Mouse (Mus musculus) neural tube, embryonic 12.5 days (tissue): ENCODE measurements at regions not wholly inside any gene's neighbourhood (a gene's known extent, or its start where the extent isn't known, plus 50 kb on each side); places are given as distances from the start of the nearest gene placed in this dataset.
A peak's percentile ranks its signal among the peaks of the same experiment; 100 is the strongest.

Experiments used
- ATAC-seq: fragments of 200-750 bp; cut with Nextera tagmentation; 2 replicates; pipeline ENCODE4 v1.8.0; 2017; ENCODE audit warnings: low read depth, mild to moderate bottlenecking, moderate TSS enrichment, moderate library complexity; ENCODE audit not compliant: low FRiP score
- H3K27ac ChIP-seq: fragments of 300-500 bp; sonication (generic); 2 replicates; pipeline ENCODE4 v1.5.1; 2016
- H3K27me3 ChIP-seq: fragments of 300-500 bp; sonication (generic); replicated peaks from 2 replicates; pipeline ENCODE4 v1.6.1; 2016; ENCODE audit warnings: mild to moderate bottlenecking
- H3K36me3 ChIP-seq: fragments of 300-500 bp; sonication (generic); 2 replicates; pipeline ENCODE4 v1.6.1; 2016; ENCODE audit warnings: mild to moderate bottlenecking
- H3K4me1 ChIP-seq: fragments of 300-500 bp; sonication (generic); 2 replicates; pipeline ENCODE4 v1.6.1; 2016
- H3K4me2 ChIP-seq: fragments of 300-500 bp; sonication (generic); replicated peaks from 2 replicates; pipeline ENCODE4 v1.6.1; 2016; ENCODE audit warnings: mild to moderate bottlenecking
- H3K4me3 ChIP-seq: fragments of 300-500 bp; sonication (generic); 2 replicates; pipeline ENCODE4 v1.5.1; 2016
- H3K9ac ChIP-seq: fragments of 300-500 bp; sonication (generic); 2 replicates; pipeline ENCODE4 v1.6.1; 2016; ENCODE audit warnings: mild to moderate bottlenecking
- H3K9me3 ChIP-seq: fragments of 300-500 bp; sonication (generic); 2 replicates; pipeline ENCODE4 v1.6.1; 2016; ENCODE audit warnings: mild to moderate bottlenecking
- WGBS: fragments of 180-500 bp; shearing (Covaris S2); methylation state at CpG from one replicate; pipeline ENCODE4 v1.1.7; 2016; 5-methylcytosine and 5-hydroxymethylcytosine counted together

DNA sequence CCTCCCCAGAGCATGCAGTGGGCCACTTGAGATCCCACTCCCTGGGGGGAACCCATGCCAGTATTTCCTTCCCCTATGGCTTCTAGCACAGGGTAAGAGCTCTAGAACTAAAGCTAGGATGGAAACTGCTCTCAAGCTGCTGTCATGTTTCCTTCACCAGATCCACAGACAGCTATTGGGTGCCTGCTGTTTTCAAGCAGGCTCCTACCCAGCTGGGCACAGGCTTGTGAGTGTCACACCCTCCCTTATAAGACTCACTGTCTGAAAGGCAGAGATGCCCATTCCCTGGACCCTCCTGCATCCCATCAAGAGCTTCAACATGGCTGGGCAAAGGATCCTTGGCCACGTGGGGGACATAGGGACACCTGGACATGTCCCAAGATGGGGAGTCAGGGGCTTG is 211.6 kb downstream of the Cryba4 start:
- Histone ChIP-seq H3K27ac (no peak overlapping the region), H3K27me3 (peaks cover 5% of the 10 kb centered on the region; the same call in 1 of the 2 replicates), H3K9ac (no peak overlapping the region), H3K4me3 (no peak overlapping the region), H3K4me2 (0 out of 2 replicates have a peak overlapping the region, but pooled peaks have one; percentile 9), H3K9me3 (no peaks in the 10 kb centered on the region), H3K4me1 (peaks cover 39% of the 10 kb centered on the region), H3K36me3 (no peaks in the 10 kb centered on the region)
- WGBS, result 53% methylated on average over 1 of the region's 1 CpGs
- ATAC-seq, result no peak

DNA sequence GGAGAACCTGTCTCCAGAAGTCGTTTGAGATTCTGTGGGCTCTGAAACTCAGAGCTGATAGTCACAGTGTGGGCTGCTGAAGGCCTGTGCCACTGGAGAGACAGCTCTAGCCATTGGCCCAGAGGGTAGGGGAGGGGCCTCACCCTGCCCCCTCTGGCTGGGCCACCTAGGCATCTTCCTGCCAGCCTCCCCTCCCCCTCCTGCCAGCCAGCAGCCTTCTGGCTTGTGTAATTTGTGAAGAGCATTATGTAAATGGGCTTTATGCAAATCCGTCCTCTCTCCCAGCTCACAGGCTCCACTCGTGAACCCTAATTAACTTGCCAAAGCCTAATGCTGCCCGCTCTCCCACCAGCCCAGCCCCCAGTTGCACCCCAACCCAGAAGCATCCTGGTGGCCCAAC is 211.0 kb downstream of the Cryba4 start:
- peak; percentile 84 for ATAC-seq
- H3K27me3 ChIP-seq, result peaks cover 5% of the 10 kb centered on the region; the same call in 1 of the 2 replicates
- peaks cover 39% of the 10 kb centered on the region for H3K4me1 ChIP-seq
- peak overlapping the region; percentile 47; the same call in 1 of the 2 replicates for H3K27ac ChIP-seq
- 28% methylated on average over 4 of the region's 4 CpGs for WGBS
- no peak overlapping the region for H3K9ac ChIP-seq
- no peaks in the 10 kb centered on the region for H3K36me3 ChIP-seq
- H3K9me3 ChIP-seq, result no peaks in the 10 kb centered on the region
- H3K4me2 ChIP-seq, result 0 out of 2 replicates have a peak overlapping the region, but pooled peaks have one; percentile 9
- no peak overlapping the region for H3K4me3 ChIP-seq

DNA sequence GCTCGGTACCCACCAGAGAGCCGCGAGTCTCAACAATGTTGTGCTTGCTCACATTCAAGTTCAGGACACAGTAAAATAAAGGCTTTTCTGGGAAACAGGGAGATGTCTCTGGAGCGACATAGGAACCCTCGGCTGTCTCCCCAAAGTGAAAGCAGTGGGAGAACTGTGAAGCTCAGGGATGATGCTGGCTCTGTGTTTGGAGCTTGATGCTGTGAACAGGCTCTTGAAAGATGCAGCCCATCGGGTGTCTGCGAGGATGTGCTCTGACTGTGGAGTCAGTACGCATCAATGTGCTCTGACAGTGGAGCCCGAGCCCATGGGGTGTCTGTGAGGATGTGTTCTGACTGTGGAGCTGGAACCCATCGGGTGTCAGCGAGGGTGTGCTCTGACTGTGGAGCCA is 210.1 kb downstream of the Cryba4 start:
- Histone ChIP-seq H3K27ac (no peak overlapping the region), H3K4me1 (peaks cover 38% of the 10 kb centered on the region), H3K9ac (no peak overlapping the region), H3K4me3 (no peak overlapping the region), H3K9me3 (no peaks in the 10 kb centered on the region), H3K36me3 (no peaks in the 10 kb centered on the region), H3K4me2 (no peak overlapping the region), H3K27me3 (0 out of 2 replicates have a peak, but pooled peaks cover 5% of the 10 kb centered on the region)
- no peak for ATAC-seq
- 89% methylated on average over 11 of the region's 11 CpGs for WGBS

DNA sequence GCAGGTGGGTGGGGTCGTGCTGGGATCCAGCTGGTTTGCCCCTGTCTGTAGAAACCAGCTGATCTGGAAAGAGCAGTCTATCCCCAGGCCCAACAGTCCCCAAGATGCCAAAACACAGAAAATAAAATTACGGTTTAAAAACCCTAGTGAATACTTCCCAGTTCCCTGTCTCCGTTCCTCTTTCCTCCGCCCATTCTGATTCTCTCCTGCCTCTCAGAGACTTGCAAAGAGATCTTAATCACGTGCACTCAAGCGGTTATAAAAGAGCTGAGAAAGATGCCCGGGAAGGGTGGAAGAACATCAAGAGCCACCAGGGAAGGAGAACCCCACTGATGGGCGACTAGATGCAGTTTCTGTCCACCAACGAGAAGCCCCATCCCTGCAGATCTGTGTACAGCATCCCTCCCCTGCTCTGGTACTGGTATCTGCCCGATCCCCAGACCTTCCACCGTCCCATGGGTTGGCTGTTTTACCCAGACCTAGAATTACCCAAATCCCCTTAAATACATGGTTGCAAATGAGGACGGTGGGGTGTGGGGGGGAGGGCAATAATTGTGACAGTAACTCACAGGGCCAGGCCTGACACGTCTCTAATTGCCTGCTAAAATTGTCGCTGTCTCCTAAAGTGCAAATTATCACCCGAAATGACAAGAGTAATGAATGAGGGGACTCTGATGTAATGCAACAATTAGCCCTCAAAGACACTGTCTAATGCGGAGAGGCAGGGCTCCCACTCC is 202.1 kb downstream of the Cryba4 start:
- Histone ChIP-seq H3K36me3 (no peaks in the 10 kb centered on the region), H3K4me1 (peaks cover 8% of the 10 kb centered on the region; the same call in 1 of the 2 replicates), H3K9me3 (no peaks in the 10 kb centered on the region), H3K27me3 (0 out of 2 replicates have a peak, but pooled peaks cover 5% of the 10 kb centered on the region), H3K9ac (no peak overlapping the region), H3K27ac (no peak overlapping the region), H3K4me2 (no peak overlapping the region), H3K4me3 (no peak overlapping the region)
- peak; percentile 29; the same call in 1 of the 2 replicates for ATAC-seq
- WGBS, result 36% methylated on average over 16 of the region's 16 CpGs

DNA sequence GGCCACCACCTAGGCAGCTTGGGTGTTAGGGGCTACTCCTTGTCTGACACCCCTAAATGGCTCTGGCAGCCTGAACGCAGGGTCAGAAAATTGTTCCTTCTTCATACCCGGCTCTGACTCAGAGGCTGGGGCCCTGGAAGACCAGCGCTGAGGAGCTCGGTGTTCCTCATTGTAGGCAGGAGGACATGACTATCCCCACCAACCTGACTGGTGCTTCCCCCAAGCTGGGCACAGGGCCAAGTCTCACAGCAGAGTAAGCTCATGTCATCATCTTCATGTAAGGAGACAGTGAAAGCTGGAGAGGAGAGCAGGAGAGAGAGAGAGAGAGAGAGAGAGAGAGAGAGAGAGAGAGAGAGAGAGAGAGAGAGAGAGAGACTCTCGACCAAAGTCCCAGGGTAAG is 201.4 kb downstream of the Cryba4 start:
- H3K4me3 ChIP-seq, result no peak overlapping the region
- no peak overlapping the region for H3K27ac ChIP-seq
- no peak overlapping the region for H3K9ac ChIP-seq
- WGBS, result 76% methylated on average over 5 of the region's 5 CpGs
- peaks cover 8% of the 10 kb centered on the region; the same call in 1 of the 2 replicates for H3K4me1 ChIP-seq
- H3K36me3 ChIP-seq, result no peaks in the 10 kb centered on the region
- no peaks in the 10 kb centered on the region for H3K9me3 ChIP-seq
- H3K27me3 ChIP-seq, result 0 out of 2 replicates have a peak, but pooled peaks cover 5% of the 10 kb centered on the region
- no peak for ATAC-seq
- no peak overlapping the region for H3K4me2 ChIP-seq

DNA sequence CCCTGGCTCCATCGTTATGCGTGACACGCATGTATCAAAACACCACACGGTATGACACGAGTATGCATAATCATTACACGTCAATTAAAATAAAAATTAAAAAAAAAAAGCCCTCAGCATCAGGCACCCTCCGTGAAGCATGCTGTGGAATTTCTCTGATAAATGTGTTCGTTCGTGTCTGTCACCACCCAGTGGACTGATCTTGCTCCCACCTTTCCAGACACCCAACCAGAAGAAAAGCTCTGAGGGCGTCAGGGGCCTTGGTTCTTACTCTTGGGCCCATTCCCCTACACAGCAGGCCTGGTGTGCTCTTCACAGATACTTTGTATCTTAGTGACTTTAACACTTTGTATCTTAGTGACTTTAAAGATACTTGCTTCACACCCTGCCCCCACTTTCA is 200.5 kb downstream of the Cryba4 start:
- H3K27ac ChIP-seq, result no peak overlapping the region
- WGBS, result 91% methylated on average over 10 of the region's 10 CpGs
- no peak for ATAC-seq

DNA sequence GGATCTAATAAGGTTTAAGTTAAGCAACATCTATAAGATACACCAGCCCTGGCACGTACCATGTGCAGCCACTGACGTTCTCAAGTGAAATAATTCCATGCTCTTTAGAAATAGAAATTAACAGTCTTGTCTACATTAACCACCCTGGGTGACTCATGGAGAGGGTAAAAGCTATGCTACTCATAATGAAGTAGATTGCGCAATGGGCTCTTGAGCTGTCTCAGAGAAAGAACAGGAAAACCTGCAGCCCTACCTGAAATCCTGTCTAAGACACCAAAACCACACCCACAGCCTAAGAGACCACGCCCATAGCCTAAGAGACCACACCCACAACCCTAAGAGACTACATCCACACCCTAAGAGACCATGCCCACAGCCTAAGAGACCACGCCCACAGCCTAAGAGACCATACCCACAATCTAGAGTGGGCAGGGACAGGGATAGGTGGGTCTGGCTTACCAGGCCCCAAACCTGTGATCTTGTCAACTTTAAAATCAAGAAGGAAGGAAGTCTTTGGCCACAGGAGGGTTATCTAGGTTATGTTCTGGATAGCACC is 198.6 kb downstream of the Cryba4 start:
- Histone ChIP-seq H3K36me3 (no peaks in the 10 kb centered on the region), H3K4me3 (no peak overlapping the region), H3K27me3 (no peaks in the 10 kb centered on the region), H3K27ac (no peak overlapping the region), H3K9ac (no peak overlapping the region), H3K4me1 (peaks cover 8% of the 10 kb centered on the region; the same call in 1 of the 2 replicates), H3K9me3 (no peaks in the 10 kb centered on the region), H3K4me2 (no peak overlapping the region)
- 88% methylated on average over 5 of the region's 5 CpGs for WGBS
- ATAC-seq, result no peak

More for the DNA sequence above, 200.5 kb downstream of the Cryba4 start:
- Histone ChIP-seq H3K4me1 (peaks cover 8% of the 10 kb centered on the region; the same call in 1 of the 2 replicates), H3K9ac (no peak overlapping the region), H3K4me2 (no peak overlapping the region), H3K4me3 (no peak overlapping the region), H3K36me3 (no peaks in the 10 kb centered on the region), H3K9me3 (no peaks in the 10 kb centered on the region), H3K27me3 (no peaks in the 10 kb centered on the region)

DNA sequence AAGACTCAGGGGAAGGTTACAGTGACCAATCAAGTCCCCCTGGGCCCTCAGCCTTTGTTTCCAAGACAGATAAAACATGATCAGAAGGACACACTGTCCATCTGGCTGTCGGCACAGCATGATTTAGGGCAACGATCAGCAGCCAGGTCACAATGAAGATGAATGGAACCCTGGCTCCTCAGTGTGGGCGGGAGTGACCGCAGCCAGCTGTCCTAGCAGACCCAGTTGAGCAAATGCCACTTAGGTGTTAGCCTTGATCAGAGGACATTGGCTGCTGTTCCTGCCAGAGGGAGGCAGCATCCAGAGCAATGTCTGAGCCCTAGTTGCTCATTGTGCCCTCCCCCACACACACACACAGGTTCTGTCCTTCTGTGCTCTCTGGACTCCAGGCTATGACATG is 197.3 kb downstream of the Cryba4 start:
- Histone ChIP-seq H3K27ac (no peak overlapping the region), H3K9me3 (no peaks in the 10 kb centered on the region), H3K9ac (no peak overlapping the region), H3K4me3 (no peak overlapping the region), H3K36me3 (no peaks in the 10 kb centered on the region), H3K4me1 (peaks cover 8% of the 10 kb centered on the region; the same call in 1 of the 2 replicates), H3K27me3 (no peaks in the 10 kb centered on the region), H3K4me2 (no peak overlapping the region)
- WGBS, result 56% methylated on average over 4 of the region's 4 CpGs
- ATAC-seq, result no peak

DNA sequence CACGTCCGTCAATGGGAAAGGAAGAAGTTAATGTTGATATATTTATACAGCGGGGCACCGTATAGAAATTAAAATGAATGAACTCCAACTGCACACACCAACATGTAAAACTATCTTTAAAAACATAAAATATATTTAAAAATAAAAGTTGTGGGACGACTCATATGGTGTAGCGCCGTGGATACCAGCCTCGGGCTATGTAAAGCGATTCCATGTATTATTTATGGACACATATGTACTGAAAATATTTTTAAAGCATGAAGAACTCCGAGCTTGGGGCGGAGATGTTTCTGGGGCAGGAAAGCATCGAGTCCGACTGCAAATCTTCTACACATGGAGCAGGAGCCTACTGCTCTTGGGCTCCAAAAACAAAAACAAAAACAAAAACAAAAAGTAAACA is 182.4 kb downstream of the Cryba4 start:
- H3K4me1 ChIP-seq, result no peaks in the 10 kb centered on the region
- H3K4me3 ChIP-seq, result no peak overlapping the region
- H3K27me3 ChIP-seq, result no peaks in the 10 kb centered on the region
- no peak overlapping the region for H3K9ac ChIP-seq
- ATAC-seq, result no peak
- no peak overlapping the region for H3K27ac ChIP-seq
- no peaks in the 10 kb centered on the region for H3K9me3 ChIP-seq
- no peaks in the 10 kb centered on the region for H3K36me3 ChIP-seq
- H3K4me2 ChIP-seq, result no peak overlapping the region
- WGBS, result 85% methylated on average over 13 of the region's 13 CpGs

DNA sequence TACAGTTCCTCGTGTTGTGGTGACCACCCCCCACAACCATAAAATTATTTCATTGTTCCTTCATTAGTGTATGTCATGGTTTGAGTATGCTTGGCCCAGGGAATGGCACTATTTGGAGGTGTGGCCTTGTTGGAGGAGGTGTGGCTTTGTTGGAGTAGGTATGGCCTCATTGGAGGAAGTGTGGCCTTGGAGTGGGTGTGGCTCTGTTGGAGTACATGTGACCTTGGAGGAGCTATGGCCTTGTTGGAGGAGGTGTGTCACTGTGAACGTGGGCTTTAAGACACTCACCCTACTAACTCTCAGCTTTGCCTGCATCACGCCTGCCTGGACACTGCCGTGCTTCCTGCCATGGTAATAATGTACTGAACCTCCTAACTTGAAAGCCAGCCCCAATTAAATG is 179.9 kb downstream of the Cryba4 start:
- H3K4me1 ChIP-seq, result peaks cover 9% of the 10 kb centered on the region
- H3K9me3 ChIP-seq, result no peaks in the 10 kb centered on the region
- 66% methylated on average over 4 of the region's 4 CpGs for WGBS
- no peak overlapping the region for H3K4me3 ChIP-seq
- H3K4me2 ChIP-seq, result no peak overlapping the region
- H3K27ac ChIP-seq, result no peak overlapping the region
- H3K27me3 ChIP-seq, result no peaks in the 10 kb centered on the region
- H3K9ac ChIP-seq, result no peak overlapping the region
- no peak for ATAC-seq
- H3K36me3 ChIP-seq, result no peaks in the 10 kb centered on the region

DNA sequence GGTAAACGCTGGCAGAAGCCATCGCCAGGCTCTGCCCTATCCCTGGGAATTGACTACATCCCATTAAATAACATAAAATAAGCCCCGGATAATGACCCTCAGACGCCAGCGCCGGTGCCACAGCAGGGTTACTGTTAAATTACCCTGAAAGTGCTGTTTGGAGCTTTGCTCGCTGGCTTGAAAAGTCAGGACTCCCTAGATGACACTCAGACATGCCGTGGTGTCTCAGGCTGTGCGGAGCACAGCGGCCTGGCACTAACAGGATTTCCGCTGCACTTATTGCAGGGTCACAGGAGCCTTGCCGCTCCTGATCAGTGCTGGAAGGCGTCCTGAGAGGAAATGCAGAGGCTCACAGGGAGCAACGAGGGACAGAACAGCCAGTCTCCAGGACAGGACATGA is 175.2 kb downstream of the Cryba4 start:
- WGBS, result 14% methylated on average over 14 of the region's 14 CpGs
- ATAC-seq, result no peak

DNA sequence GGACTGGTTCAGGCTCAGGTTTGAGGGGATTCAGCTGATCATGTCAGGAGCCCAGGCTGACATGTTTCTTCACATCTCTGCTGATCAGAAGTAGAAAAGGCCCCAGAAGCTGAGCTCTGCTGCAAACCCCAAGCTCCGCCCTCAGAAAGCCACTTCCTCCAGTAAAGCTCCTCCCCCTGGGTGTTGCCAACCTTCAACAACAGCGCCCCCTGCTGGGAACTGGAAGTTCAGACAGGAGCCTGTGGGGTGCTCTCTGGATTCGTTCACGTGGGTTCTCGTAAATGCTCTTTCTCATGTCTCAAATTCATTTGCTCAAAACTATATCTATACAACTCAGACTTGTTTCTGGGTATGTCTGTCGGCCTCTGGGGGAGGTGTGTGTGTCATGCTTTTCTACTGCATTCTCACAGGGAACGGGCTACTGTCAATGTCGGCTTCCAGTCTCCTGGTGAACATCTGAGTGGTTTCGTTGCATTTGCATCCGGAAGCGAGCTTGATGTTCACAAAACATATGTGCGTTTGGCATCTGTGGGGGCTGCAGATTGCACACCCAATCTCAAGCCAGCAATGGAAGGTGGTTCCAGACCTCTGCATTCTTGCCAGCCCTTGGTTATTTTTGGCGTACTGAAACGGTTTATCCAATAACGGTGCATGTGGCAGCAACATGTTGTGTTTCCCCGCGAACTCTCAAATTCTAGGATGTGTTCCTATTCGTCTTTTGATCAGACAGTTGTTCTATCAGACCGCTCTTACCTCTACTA is 174.3 kb downstream of the Cryba4 start:
- H3K4me3 ChIP-seq, result no peak overlapping the region
- H3K9ac ChIP-seq, result no peak overlapping the region
- no peak for ATAC-seq
- H3K36me3 ChIP-seq, result no peaks in the 10 kb centered on the region
- H3K27me3 ChIP-seq, result no peaks in the 10 kb centered on the region
- WGBS, result 84% methylated on average over 19 of the region's 19 CpGs
- H3K4me2 ChIP-seq, result no peak overlapping the region
- H3K9me3 ChIP-seq, result 0 out of 2 replicates have a peak, but pooled peaks cover 4% of the 10 kb centered on the region
- no peak overlapping the region for H3K27ac ChIP-seq
- H3K4me1 ChIP-seq, result peaks cover 10% of the 10 kb centered on the region

More for the DNA sequence above, 175.2 kb downstream of the Cryba4 start:
- no peak overlapping the region for H3K9ac ChIP-seq
- no peak overlapping the region for H3K27ac ChIP-seq
- H3K4me1 ChIP-seq, result peaks cover 10% of the 10 kb centered on the region
- H3K4me3 ChIP-seq, result no peak overlapping the region
- no peaks in the 10 kb centered on the region for H3K27me3 ChIP-seq
- no peaks in the 10 kb centered on the region for H3K36me3 ChIP-seq
- 0 out of 2 replicates have a peak, but pooled peaks cover 4% of the 10 kb centered on the region for H3K9me3 ChIP-seq
- H3K4me2 ChIP-seq, result peak overlapping the region; percentile 10
